Mouse (Mus musculus): ENCODE measurements around the gene Noc3l. TPM values are rescaled to one million over a fixed set of nuclear protein-coding genes. Genes with fewer than 3 reads are reported as not detected.
A peak's percentile ranks its signal among the peaks of the same experiment; 100 is the strongest.

Noc3l gene
- polyA plus RNA-seq (2016; fragmentation: Nextera tagmentation; extraction: Ambion mirVana), result 8.7 and 9.6 TPM in 2 replicates

DNA sequence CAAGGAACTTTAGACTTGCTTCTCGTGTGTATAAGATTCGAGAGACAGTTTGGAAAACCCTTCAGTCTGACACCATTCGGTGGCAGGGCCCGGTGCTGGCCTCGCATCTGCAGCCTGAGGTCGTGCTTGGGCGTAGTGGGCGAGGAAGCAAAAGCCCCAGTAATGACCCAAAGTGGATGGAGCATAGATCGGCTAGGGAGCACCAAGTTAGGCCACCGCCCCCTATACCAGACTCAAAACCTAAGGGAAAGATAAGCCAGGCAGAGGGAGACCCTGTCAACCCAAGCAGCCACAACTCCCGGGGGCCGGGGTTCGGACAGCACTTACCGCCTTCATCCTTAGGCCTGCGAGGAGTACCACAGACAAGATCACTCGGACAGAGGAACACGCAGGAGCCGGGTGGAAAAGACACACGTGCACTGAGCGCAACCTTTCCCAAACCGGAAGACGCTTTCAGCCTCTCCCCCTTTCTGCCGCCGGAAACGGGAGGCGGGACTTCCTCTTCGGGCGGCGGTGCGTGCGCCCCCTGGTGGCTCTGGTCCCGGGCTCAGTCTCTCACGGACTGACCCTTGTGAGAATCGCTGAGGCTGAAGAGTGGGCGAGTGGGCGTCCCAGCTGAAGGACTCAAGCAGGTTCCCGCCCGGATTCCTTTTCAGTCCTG, at the start of gene Noc3l:
TSS of gene Noc3l (minus strand) at position 472 of the 661 bp plus-strand sequence.
- Histone ChIP-seq H3K27me3 (no peaks in the 10 kb centered on the region), H3K27ac (replicated peaks) (peak within 1 kb of the TSS; percentile 78), H3K9ac (replicated peaks) (peak within 1 kb of the TSS; percentile 86), H3K4me3 (peak within 1 kb of the TSS; percentile 86), H3K4me2 (replicated peaks) (peak within 1 kb of the TSS; percentile 91), H3K4me1 (peaks cover 17% of the 10 kb centered on the region), H3K36me3 (peaks cover 25% of the 10 kb centered on the region), H3K9me3 (no peaks in the 10 kb centered on the region)
- ATAC-seq (ENCODE audit: low FRiP score, low read depth), result peak; percentile 98
- WGBS, result under 1% methylated on average over 38 of the region's 38 CpGs

DNA sequence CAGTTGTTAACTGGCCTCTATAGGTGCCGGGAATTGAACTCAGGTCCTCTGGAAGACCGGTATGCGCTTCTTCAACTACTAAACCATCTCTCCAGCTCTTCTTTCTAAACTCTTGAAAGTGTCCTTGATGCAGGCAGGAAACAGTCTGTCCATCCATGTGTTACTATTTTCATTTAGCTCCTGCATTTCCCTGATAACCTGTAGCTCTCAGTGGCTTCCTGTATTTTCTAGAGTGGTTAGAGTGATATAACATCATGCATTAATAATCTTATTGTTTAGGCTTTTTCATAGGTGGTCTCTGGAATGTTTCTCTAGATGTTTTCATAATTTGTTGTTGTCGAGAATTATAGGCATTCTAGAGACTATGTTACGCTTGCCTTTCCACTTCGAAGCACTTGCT, 43.5 kb upstream of the Noc3l start:
- Histone ChIP-seq H3K27me3 (no peaks in the 10 kb centered on the region), H3K36me3 (no peaks in the 10 kb centered on the region), H3K4me2 (replicated peaks) (no peak overlapping the region), H3K4me1 (no peaks in the 10 kb centered on the region), H3K9me3 (no peaks in the 10 kb centered on the region), H3K27ac (replicated peaks) (no peak overlapping the region), H3K4me3 (no peak overlapping the region), H3K9ac (replicated peaks) (no peak overlapping the region)
- no peak for ATAC-seq (ENCODE audit: low FRiP score, low read depth)
- 96% methylated on average over 6 of the region's 6 CpGs for WGBS

DNA sequence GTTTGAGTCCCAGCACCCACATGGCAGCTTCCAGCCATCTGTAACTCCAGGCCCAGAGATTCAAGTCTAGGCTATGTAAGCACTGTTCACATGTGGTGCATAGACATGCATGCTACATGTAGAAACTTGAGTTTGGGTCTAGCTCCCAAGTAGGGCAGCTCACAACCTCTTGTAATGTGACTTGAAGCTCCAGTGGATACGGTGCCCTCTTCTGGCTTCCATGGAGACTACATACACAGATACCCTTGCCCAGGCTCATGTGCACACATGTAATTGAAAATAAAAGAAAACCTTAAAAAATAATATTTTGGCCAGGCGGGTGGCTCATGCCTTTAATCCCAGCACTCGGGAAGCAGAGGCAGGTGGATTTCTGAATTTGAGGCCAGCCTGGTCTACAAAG, 39.2 kb upstream of the Noc3l start:
- Histone ChIP-seq H3K4me2 (replicated peaks) (no peak overlapping the region), H3K36me3 (no peaks in the 10 kb centered on the region), H3K4me1 (no peaks in the 10 kb centered on the region), H3K27ac (replicated peaks) (no peak overlapping the region), H3K27me3 (no peaks in the 10 kb centered on the region), H3K9me3 (no peaks in the 10 kb centered on the region), H3K9ac (replicated peaks) (no peak overlapping the region), H3K4me3 (no peak overlapping the region)
- no peak for ATAC-seq (ENCODE audit: low FRiP score, low read depth)
- 87% methylated on average over 3 of the region's 3 CpGs for WGBS

DNA sequence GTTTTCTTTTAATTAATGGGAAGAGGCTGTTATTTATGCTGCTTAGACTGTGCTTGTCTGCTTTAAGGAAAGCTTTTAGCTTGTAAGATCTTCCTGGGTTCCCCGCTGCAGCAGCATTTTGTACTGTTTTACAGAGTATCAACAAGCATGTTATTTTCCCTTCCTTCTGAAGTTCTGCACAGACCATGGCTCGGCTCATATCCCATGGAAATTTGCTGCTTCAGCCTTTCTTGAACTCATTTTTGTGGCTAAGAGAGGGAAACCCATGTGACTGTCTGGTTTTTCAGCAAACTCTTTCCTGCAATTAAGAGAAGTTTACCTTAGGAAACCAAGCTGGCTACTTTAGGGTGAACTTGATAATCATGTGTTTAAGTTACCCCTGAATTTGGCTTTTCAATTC, 27.3 kb upstream of the Noc3l start:
- H3K4me3 ChIP-seq, result no peak overlapping the region
- H3K27ac ChIP-seq (replicated peaks), result no peak overlapping the region
- ATAC-seq (ENCODE audit: low FRiP score, low read depth), result no peak
- H3K9ac ChIP-seq (replicated peaks), result no peak overlapping the region
- H3K4me1 ChIP-seq, result no peaks in the 10 kb centered on the region
- no peaks in the 10 kb centered on the region for H3K36me3 ChIP-seq
- no peaks in the 10 kb centered on the region for H3K27me3 ChIP-seq
- no peaks in the 10 kb centered on the region for H3K9me3 ChIP-seq
- 82% methylated on average over 2 of the region's 2 CpGs for WGBS
- H3K4me2 ChIP-seq (replicated peaks), result no peak overlapping the region

DNA sequence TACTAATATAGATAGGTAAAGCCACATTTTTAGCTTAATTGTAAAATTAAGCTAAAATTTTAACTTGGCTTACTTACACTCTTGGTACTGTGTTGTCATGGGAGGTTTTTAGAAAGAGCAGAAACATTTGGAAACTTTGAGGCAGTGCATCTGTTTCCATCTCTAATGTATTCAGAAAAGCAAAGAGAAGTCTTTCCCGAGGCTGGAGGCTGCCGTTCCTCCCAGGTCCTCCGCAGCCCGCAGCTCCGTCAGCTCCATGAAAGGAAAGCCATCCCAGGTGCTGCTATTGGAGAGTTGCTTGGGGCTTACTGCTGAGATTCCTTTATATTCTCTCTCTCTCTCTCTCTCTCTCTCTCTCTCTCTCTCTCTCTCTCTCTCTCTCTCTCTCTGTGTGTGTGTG, 25.8 kb upstream of the Noc3l start:
- Histone ChIP-seq H3K27ac (replicated peaks) (no peak overlapping the region), H3K4me3 (no peak overlapping the region), H3K36me3 (no peaks in the 10 kb centered on the region), H3K27me3 (no peaks in the 10 kb centered on the region), H3K4me1 (no peaks in the 10 kb centered on the region), H3K4me2 (replicated peaks) (no peak overlapping the region), H3K9ac (replicated peaks) (no peak overlapping the region), H3K9me3 (no peaks in the 10 kb centered on the region)
- 75% methylated on average over 5 of the region's 5 CpGs for whole genome bisulfite sequencing
- ATAC-seq (ENCODE audit: low FRiP score, low read depth), result no peak

DNA sequence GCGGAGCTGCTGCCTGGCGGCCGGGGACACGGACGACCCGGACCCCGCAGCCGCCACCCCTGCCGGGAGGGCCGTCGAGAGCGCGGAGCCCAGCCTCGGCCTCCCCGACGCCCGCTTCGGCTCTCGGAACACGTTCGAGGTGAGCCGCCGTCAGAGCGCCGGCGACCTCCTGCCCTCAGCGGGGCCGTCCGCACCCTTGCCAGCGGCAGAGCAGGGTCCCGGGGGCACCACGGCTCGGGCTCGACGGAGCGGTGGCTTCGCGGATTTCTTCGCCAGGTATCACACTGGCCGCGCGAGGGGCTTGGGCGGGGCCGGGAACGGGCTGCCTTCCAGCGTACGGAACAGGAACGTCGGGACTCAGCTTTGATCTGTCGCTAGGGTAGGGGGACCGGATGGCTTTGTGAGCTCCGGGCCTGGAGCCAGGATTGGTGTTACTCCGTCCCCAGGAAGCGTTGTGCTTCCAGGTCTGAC, 18.2 kb upstream of the Noc3l start:
- Histone ChIP-seq H3K9ac (replicated peaks) (peak overlapping the region; percentile 82), H3K9me3 (no peaks in the 10 kb centered on the region), H3K27ac (replicated peaks) (peak overlapping the region; percentile 85), H3K4me3 (peak overlapping the region; percentile 85), H3K27me3 (no peaks in the 10 kb centered on the region), H3K4me1 (no peaks in the 10 kb centered on the region), H3K36me3 (no peaks in the 10 kb centered on the region), H3K4me2 (replicated peaks) (peak overlapping the region; percentile 59)
- peak; percentile 48 for ATAC-seq (ENCODE audit: low FRiP score, low read depth)
- under 1% methylated on average over 49 of the region's 54 CpGs for WGBS

DNA sequence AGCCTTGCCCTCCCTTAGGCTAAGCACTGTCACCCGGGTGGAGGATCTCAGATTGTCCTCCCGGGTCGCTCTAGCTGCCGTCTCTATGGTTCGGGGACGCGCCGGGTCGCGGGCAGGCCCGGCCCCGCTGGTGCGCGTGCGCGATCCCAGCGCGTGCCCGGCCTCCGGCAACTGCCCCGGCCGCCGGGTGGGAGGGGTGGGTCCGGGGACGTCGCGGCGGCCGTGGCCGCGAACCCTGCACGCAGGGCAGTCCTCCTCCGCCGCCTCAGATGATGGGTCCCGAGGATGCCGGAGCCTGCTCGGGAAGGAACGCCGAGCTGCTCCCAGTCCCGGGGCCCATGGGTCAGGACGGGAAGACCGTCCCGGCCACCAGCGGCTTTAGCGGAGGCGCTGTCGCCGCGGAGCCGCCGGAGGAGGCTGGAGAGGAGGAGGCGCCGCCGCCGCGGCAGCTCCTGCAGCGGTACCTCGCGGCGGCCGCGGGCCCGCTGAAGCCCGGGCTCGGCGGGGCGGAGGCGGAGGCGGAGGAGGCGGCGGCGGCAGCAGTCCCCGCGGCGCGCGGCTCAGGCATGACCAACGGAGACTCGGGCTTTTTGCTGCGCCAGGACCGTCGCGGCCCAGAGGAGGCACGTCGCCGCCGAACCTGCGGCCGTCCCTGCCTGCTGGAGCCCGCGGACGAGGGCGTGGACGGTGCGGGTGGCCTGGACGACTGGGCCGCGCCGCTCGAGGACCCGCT, 17.6 kb upstream of the Noc3l start, which contains the start of gene Tbc1d12:
TSS of gene Tbc1d12 (plus strand) at position 142 of the 733 bp plus-strand sequence.
- Histone ChIP-seq H3K4me1 (no peaks in the 10 kb centered on the region), H3K4me3 (peak within 1 kb of the TSS; percentile 85), H3K27ac (replicated peaks) (peak within 1 kb of the TSS; percentile 85), H3K4me2 (replicated peaks) (peak within 1 kb of the TSS; percentile 59), H3K27me3 (no peaks in the 10 kb centered on the region), H3K9me3 (no peaks in the 10 kb centered on the region), H3K9ac (replicated peaks) (peak within 1 kb of the TSS; percentile 82), H3K36me3 (no peaks in the 10 kb centered on the region)
- 0% methylated on average over 50 of the region's 101 CpGs for WGBS
- ATAC-seq (ENCODE audit: low FRiP score, low read depth), result peak; percentile 95

DNA sequence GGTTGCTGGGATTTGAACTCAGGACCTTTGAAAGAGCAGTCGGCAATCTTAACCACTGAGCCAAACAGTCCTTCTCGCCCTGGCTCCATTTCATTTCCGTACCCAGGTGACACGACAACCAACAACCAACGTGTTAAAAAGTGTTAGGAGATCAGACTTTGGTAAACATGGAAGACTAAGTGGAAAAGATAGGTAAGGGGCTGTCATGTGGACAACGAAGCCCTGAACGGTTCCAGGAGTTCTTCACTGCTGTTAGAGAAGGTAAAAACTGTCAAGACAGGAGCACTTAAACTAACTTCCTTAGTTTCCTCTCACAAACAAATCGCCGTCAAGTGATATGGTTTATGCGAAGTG, 17.0 kb upstream of the Noc3l start:
- ATAC-seq (ENCODE audit: low FRiP score, low read depth), result peak; percentile 34; the same call in 1 of the 2 replicates
- Histone ChIP-seq H3K4me2 (replicated peaks) (peak overlapping the region; percentile 59), H3K9me3 (no peaks in the 10 kb centered on the region), H3K9ac (replicated peaks) (peak overlapping the region; percentile 82; the same call in 1 of the 2 replicates), H3K4me3 (peak overlapping the region; percentile 85), H3K27ac (replicated peaks) (no peak overlapping the region), H3K4me1 (no peaks in the 10 kb centered on the region), H3K27me3 (no peaks in the 10 kb centered on the region), H3K36me3 (no peaks in the 10 kb centered on the region)
- WGBS, result 24% methylated on average over 10 of the region's 10 CpGs

DNA sequence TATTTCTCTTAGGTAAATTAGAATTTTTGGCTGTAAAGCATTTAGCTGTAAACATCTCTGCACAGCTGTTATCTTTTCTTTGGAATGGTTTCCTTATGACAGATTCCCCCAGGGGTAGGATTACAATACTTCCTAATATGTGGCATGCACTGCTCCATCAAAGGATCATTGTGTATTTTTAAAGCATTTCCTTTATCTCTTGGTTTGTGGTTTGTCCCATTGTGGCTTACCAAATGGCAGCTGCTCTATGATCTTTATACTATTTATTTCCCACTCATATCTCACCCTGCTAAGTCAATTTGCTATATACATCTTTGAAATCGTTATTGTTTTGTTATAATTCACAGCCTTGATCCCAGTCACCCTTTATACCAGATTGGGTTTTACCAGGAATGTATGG, 14.2 kb upstream of the Noc3l start:
- 66% methylated on average over 1 of the region's 1 CpGs for WGBS
- no peak overlapping the region for H3K9ac ChIP-seq (replicated peaks)

DNA sequence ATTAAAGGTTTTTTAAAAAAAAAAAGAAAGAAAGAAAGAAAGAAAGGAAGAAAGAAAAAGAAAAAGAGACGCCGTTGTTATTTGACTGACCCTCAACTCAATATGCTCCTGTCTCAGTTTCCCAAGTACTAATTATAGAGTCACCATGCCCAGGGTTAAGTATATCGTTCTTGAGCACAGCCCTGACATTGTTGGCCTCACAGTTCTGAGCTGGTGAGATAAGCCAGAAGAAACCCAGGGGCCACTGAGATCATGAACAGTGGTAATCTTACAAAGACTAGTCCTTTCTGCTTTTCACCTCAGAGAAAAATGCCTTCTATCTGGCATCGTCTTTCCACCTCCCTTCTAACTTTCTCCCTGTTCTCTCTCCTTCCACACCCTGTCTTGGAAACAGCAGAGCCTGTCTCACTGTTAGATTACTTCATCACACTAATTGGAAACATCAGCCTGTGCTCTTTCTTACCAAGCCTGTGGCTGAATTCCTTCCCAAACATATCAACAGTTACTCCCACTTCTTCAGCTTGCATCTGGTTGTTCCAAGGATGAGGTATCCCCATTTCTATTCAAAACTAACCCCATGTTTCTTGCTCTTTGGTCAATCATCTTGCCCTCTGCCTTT, 1.3 kb upstream of the Noc3l start:
- Histone ChIP-seq H3K4me1 (peaks cover 17% of the 10 kb centered on the region), H3K4me2 (replicated peaks) (no peak overlapping the region), H3K9ac (replicated peaks) (no peak overlapping the region), H3K27ac (replicated peaks) (no peak overlapping the region), H3K27me3 (no peaks in the 10 kb centered on the region), H3K9me3 (no peaks in the 10 kb centered on the region), H3K4me3 (no peak overlapping the region), H3K36me3 (peaks cover 11% of the 10 kb centered on the region)
- 87% methylated on average over 4 of the region's 4 CpGs for WGBS
- no peak for ATAC-seq (ENCODE audit: low FRiP score, low read depth)

More for the DNA sequence above, 14.2 kb upstream of the Noc3l start:
- H3K27me3 ChIP-seq, result no peaks in the 10 kb centered on the region
- no peak overlapping the region for H3K4me2 ChIP-seq (replicated peaks)
- H3K36me3 ChIP-seq, result no peaks in the 10 kb centered on the region
- no peaks in the 10 kb centered on the region for H3K9me3 ChIP-seq
- H3K4me3 ChIP-seq, result no peak overlapping the region
- H3K27ac ChIP-seq (replicated peaks), result no peak overlapping the region
- ATAC-seq (ENCODE audit: low FRiP score, low read depth), result no peak
- H3K4me1 ChIP-seq, result no peaks in the 10 kb centered on the region

DNA sequence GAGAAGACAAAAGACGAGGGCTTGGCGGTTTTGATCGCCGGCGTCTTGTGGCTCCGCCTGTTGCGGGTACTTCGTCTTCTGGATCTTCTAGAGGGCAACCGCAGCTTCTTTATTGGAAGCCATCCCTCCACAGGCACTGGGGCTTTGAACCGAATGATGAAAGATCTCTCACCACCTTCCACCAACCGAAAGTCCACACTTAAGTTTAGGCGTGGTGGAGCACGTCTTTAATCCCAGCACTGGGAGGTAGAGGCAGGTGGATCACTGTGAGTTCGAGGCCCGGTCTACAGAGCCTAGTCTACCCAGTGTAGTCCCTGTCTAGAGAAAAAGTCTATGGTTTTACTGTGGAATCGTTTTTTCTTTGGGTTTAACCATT, 378 bp upstream of the Noc3l start:
- WGBS, result 11% methylated on average over 16 of the region's 16 CpGs

DNA sequence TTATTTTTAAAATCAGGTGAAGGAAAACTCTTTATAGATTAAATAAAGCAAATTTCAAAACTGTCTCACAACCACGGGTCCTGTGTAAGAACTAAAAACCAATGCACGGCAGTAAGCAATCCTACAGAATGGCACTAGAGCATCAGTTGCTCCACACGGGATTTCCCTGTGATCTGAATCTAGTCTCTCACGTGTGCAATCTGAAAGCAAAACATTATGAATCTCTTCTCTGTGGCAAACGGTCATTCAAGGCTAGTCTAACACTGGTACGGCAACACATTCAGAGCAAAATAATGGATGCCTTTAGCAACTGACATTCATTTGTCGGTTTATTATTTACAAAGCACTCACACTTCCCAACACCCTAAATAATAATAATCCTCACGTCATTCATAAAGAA, 846 bp downstream of the Noc3l start:
- H3K27ac ChIP-seq (replicated peaks), result no peak overlapping the region
- 45% methylated on average over 8 of the region's 8 CpGs for whole genome bisulfite sequencing

More for the DNA sequence above, 378 bp upstream of the Noc3l start:
- Histone ChIP-seq H3K4me2 (replicated peaks) (peak overlapping the region; percentile 91), H3K4me3 (peak overlapping the region; percentile 86), H3K9me3 (no peaks in the 10 kb centered on the region), H3K27ac (replicated peaks) (peak overlapping the region; percentile 78), H3K27me3 (no peaks in the 10 kb centered on the region), H3K4me1 (peaks cover 17% of the 10 kb centered on the region), H3K36me3 (peaks cover 20% of the 10 kb centered on the region), H3K9ac (replicated peaks) (peak overlapping the region; percentile 86)
- ATAC-seq (ENCODE audit: low FRiP score, low read depth), result peak; percentile 82

More for the DNA sequence above, 846 bp downstream of the Noc3l start:
- Histone ChIP-seq H3K9me3 (no peaks in the 10 kb centered on the region), H3K9ac (replicated peaks) (peak overlapping the region; percentile 86), H3K4me3 (peak overlapping the region; percentile 86), H3K4me1 (peaks cover 17% of the 10 kb centered on the region), H3K27me3 (no peaks in the 10 kb centered on the region), H3K36me3 (peaks cover 29% of the 10 kb centered on the region), H3K4me2 (replicated peaks) (peak overlapping the region; percentile 91)
- no peak for ATAC-seq (ENCODE audit: low FRiP score, low read depth)
